Mouse (Mus musculus) CH12.LX (cell line): ENCODE measurements at regions not wholly inside any gene's neighbourhood (a gene's known extent, or its start where the extent isn't known, plus 50 kb on each side); places are given as distances from the start of the nearest gene placed in this dataset.

ENCODE experiments used
- BHLHE40 ChIP-seq: IDR thresholded peaks from 2 replicates; pipeline ENCODE4 v1.6.1; 2011; ENCODE audit warnings: mild to moderate bottlenecking, low read depth, low read length, improper control_type of control experiment
- CTCF ChIP-seq, 2 experiments: IDR thresholded peaks in 1 of 2; conservative IDR thresholded peaks in 1 of 2; 2 replicates each; pipeline ENCODE4 v1.5.1; 2011 to 2012; ENCODE audit warnings: low read depth in 2 of 2, low read length in 2 of 2, improper control_type of control experiment in 1 of 2, inconsistent platforms in 1 of 2, mild to moderate bottlenecking in 1 of 2, moderate library complexity in 1 of 2
- EP300 ChIP-seq: IDR thresholded peaks from 2 replicates; pipeline ENCODE4 v1.6.1; 2011; ENCODE audit warnings: low read length, improper control_type of control experiment
- USF2 ChIP-seq: conservative IDR thresholded peaks from 2 replicates; pipeline ENCODE4 v1.6.1; 2011; ENCODE audit warnings: low read depth, low read length, improper control_type of control experiment
- ZMIZ1 ChIP-seq: IDR thresholded peaks from 2 replicates; pipeline ENCODE4 v1.6.1; 2012; ENCODE audit warnings: low read depth, mild to moderate bottlenecking, inconsistent platforms, low read length, improper control_type of control experiment

DNA sequence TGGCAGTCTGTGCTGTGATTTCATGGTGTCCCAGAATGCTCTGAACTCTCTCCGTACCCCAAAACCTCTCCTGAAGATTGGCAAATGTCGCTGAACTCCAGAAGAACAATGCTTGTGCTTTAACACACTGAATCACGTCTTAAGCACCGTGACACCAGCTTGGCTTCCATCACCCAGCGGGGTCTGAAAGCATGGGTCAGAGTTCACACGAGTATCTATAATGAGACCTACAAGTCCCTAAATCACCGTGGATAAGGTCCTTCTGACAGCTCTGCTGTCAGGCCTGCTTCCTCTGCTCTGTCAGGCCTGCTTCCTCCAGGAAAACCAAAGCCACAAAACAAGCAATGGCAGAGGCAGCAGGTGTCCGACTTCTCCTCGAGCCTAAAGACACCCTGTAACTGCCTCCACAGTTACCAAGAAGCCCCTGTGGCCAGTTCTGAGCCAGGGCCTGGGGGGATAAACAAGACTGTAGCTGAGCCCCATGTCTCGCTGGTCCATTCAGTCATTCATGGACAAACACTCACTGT, 229.1 kb upstream of the A430005L14Rik start:
- TF ChIP-seq BHLHE40 (no peak), EP300 (no peak), USF2 (no peak), CTCF (conservative IDR thresholded peaks at IDR 0.05 in 1 of 2, IDR thresholded peaks at IDR 0.05 in 1 of 2; ENCODE audit: low read depth in 2 of 2, low read length in 2 of 2) (no peak), ZMIZ1 (no peak)
